Mouse (Mus musculus): ENCODE measurements around the gene Lnx2. TPM values are rescaled to one million over a fixed set of nuclear protein-coding genes. Genes with fewer than 3 reads are reported as not detected.

The Lnx2 gene
- total and polyA plus RNA-seq, 2 experiments: 11.0 to 19.7 TPM

- Histone ChIP-seq H3K79me2 (ENCODE audit: control insufficient read depth, insufficient read depth, low read length) (peaks cover 25% of the 10 kb centered on the region), H3K36me3 (ENCODE audit: control insufficient read depth, insufficient read depth, low read length) (peaks cover 23% of the 10 kb centered on the region), H3K4me1 (ENCODE audit: control insufficient read depth, insufficient read depth, low read length) (peaks cover 7% of the 10 kb centered on the region), H3K9ac (ENCODE audit: low read depth, low read length) (no peak overlapping the region), H3K4me3 (ENCODE audit: insufficient read depth, low read depth, low read length) (no peak overlapping the region), H3K27me3 (ENCODE audit: control insufficient read depth, insufficient read depth, low read length) (no peaks in the 10 kb centered on the region), H3K27ac (replicated peaks; ENCODE audit: insufficient read depth, low read depth, low read length) (no peak overlapping the region)
- WGBS: 76% methylated on average over 13 of the region's 13 CpGs
- DNase-seq (ENCODE audit: extremely low read depth, low read depth, low spot score): no peak
- TF ChIP-seq POLR2A (IDR thresholded peaks at IDR 0.05; ENCODE audit: extremely low read depth, insufficient read depth, low read length): no peak
- no peak for TF ChIP-seq CTCF (IDR thresholded peaks at IDR 0.05; ENCODE audit: low read depth, low read length)
These were observed 43.2 kb downstream of the Lnx2 start for GRCm38 (mm10) chr5:147033155-147033554.

GRCm38 (mm10) chr5:147031281-147031680 is 45.1 kb downstream of the Lnx2 start:
- H3K4me3 ChIP-seq (ENCODE audit: insufficient read depth, low read depth, low read length): no peak overlapping the region
- H3K36me3 ChIP-seq (ENCODE audit: control insufficient read depth, insufficient read depth, low read length): peaks cover 34% of the 10 kb centered on the region
- no peak overlapping the region for H3K9ac ChIP-seq (ENCODE audit: low read depth, low read length)
- TF ChIP-seq CTCF (IDR thresholded peaks at IDR 0.05; ENCODE audit: low read depth, low read length) (no peak), POLR2A (IDR thresholded peaks at IDR 0.05; ENCODE audit: extremely low read depth, insufficient read depth, low read length) (no peak)
- no peak for DNase-seq (ENCODE audit: extremely low read depth, low read depth, low spot score)
- H3K27ac ChIP-seq (replicated peaks; ENCODE audit: insufficient read depth, low read depth, low read length): no peak overlapping the region
- peaks cover 1% of the 10 kb centered on the region; the same call in 1 of the 2 replicates for H3K4me1 ChIP-seq (ENCODE audit: control insufficient read depth, insufficient read depth, low read length)
- no peaks in the 10 kb centered on the region for H3K27me3 ChIP-seq (ENCODE audit: control insufficient read depth, insufficient read depth, low read length)
- 86% methylated on average over 14 of the region's 14 CpGs for WGBS
- peaks cover 19% of the 10 kb centered on the region; the same call in 1 of the 2 replicates for H3K79me2 ChIP-seq (ENCODE audit: control insufficient read depth, insufficient read depth, low read length)

- Histone ChIP-seq H3K27me3 (ENCODE audit: control insufficient read depth, insufficient read depth, low read length) (no peaks in the 10 kb centered on the region), H3K9ac (ENCODE audit: low read depth, low read length) (no peak overlapping the region), H3K79me2 (ENCODE audit: control insufficient read depth, insufficient read depth, low read length) (peaks cover 6% of the 10 kb centered on the region; the same call in 1 of the 2 replicates), H3K27ac (replicated peaks; ENCODE audit: insufficient read depth, low read depth, low read length) (no peak overlapping the region), H3K4me3 (ENCODE audit: insufficient read depth, low read depth, low read length) (no peak overlapping the region), H3K4me1 (ENCODE audit: control insufficient read depth, insufficient read depth, low read length) (no peaks in the 10 kb centered on the region), H3K36me3 (ENCODE audit: control insufficient read depth, insufficient read depth, low read length) (peaks cover 42% of the 10 kb centered on the region)
- WGBS: 87% methylated on average over 24 of the region's 24 CpGs
- TF ChIP-seq CTCF (IDR thresholded peaks at IDR 0.05; ENCODE audit: low read depth, low read length): no peak
- DNase-seq (ENCODE audit: extremely low read depth, low read depth, low spot score): peak; percentile 65
These were observed 51.9 kb downstream of the Lnx2 start for GRCm38 (mm10) chr5:147024331-147025034.

GRCm38 (mm10) chr5:147023245-147023970 is 53.0 kb downstream of the Lnx2 start:
- peaks cover 36% of the 10 kb centered on the region for H3K36me3 ChIP-seq (ENCODE audit: control insufficient read depth, insufficient read depth, low read length)
- whole genome bisulfite sequencing: 95% methylated on average over 18 of the region's 18 CpGs
- DNase-seq (ENCODE audit: extremely low read depth, low read depth, low spot score): no peak
- no peak overlapping the region for H3K27ac ChIP-seq (replicated peaks; ENCODE audit: insufficient read depth, low read depth, low read length)
- no peak overlapping the region for H3K4me3 ChIP-seq (ENCODE audit: insufficient read depth, low read depth, low read length)
- 0 out of 2 replicates have a peak, but pooled peaks cover 2% of the 10 kb centered on the region for H3K79me2 ChIP-seq (ENCODE audit: control insufficient read depth, insufficient read depth, low read length)
- H3K4me1 ChIP-seq (ENCODE audit: control insufficient read depth, insufficient read depth, low read length): peaks cover 2% of the 10 kb centered on the region; the same call in 1 of the 2 replicates
- TF ChIP-seq CTCF (IDR thresholded peaks at IDR 0.05; ENCODE audit: low read depth, low read length): no peak
- H3K9ac ChIP-seq (ENCODE audit: low read depth, low read length): no peak overlapping the region
- no peaks in the 10 kb centered on the region for H3K27me3 ChIP-seq (ENCODE audit: control insufficient read depth, insufficient read depth, low read length)

- no peaks in the 10 kb centered on the region for H3K27me3 ChIP-seq (ENCODE audit: control insufficient read depth, insufficient read depth, low read length)
- no peaks in the 10 kb centered on the region for H3K79me2 ChIP-seq (ENCODE audit: control insufficient read depth, insufficient read depth, low read length)
- H3K4me1 ChIP-seq (ENCODE audit: control insufficient read depth, insufficient read depth, low read length): peaks cover 7% of the 10 kb centered on the region
- no peak overlapping the region for H3K9ac ChIP-seq (ENCODE audit: low read depth, low read length)
- no peak for DNase-seq (ENCODE audit: extremely low read depth, low read depth, low spot score)
- WGBS: 84% methylated on average over 5 of the region's 5 CpGs
- no peak overlapping the region for H3K4me3 ChIP-seq (ENCODE audit: insufficient read depth, low read depth, low read length)
- H3K36me3 ChIP-seq (ENCODE audit: control insufficient read depth, insufficient read depth, low read length): peaks cover 31% of the 10 kb centered on the region
- TF ChIP-seq CTCF (IDR thresholded peaks at IDR 0.05; ENCODE audit: low read depth, low read length) (no peak), POLR2A (IDR thresholded peaks at IDR 0.05; ENCODE audit: extremely low read depth, insufficient read depth, low read length) (no peak)
- no peak overlapping the region for H3K27ac ChIP-seq (replicated peaks; ENCODE audit: insufficient read depth, low read depth, low read length)
These were observed 54.7 kb downstream of the Lnx2 start for GRCm38 (mm10) chr5:147021546-147022265.
